Mouse (Mus musculus) layer of hippocampus, adult 2 months (tissue): ENCODE data around the gene Cfap157. TPM values are rescaled to one million over a fixed set of nuclear protein-coding genes. Genes with fewer than 3 reads are reported as not detected.
A peak's percentile ranks its signal among the peaks of the same experiment; 100 is the strongest.

Experiments
- DNase-seq, 2 experiments: peaks; one replicate each; pipeline ENCODE4 v3.0.0; 2022; ENCODE audit warnings: low spot score in 2 of 2
- H3K27ac ChIP-seq: fragments of 200-600 bp; 2 replicates; pipeline ENCODE4 v1.8.1; 2022
- H3K4me3 ChIP-seq: fragments of 200-600 bp; 2 replicates; pipeline ENCODE4 v1.8.1; 2022; ENCODE audit warnings: mild to moderate bottlenecking
- CTCF ChIP-seq: fragments of 200-600 bp; conservative IDR thresholded peaks from 2 replicates; pipeline ENCODE4 v1.8.1; 2022; ENCODE audit warnings: antibody characterized with exemption, mild to moderate bottlenecking, moderate library complexity
- total RNA-seq, 2 experiments: library from RNA; stranded (reverse); gene quantifications; 2 replicates each; pipeline ENCODE4 v1.2.3; 2021

Cfap157 gene
- total RNA-seq, 2 experiments from 2014 or later: 2.0 TPM; not detected in 1

DNA sequence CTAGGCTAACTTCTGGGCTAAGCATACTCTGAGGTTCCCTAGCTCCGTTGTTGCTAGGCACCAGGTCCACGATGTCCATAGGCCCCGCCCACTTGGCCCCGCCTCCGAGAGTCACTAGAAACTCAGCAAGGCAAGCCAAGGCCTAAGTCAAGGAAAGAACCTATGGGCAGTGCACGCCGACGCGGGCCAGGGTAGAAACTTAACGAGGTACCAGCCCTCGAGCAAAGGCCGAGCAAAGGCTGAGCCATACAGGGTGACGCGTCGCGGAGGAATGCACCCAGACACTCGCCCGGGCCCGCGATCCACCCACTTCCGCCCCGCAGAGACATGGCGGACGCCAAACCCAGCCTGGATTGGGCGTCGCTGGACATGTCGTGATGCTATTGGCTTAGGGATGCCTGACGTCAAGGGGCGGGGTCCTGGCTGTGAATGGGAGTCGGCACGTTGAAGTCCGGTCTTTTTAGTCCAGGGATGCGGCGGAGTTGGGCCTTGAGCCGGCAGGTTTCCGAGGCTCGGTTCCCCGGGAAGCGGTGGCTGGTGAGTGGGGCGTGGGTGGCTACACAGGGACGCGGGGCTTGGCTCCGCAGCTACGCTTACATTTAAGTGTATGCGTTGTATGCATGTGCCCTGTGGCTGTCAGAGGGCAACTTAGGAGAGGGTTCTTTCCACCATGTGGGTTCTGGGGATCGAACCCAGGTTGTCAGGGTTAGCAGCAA lies 8.7 kb downstream of the Cfap157 start, which contains the start of the genes Ttc16 and Ptrh1:
Gene Ttc16, minus strand, starts transcription at position 275 of the 716 bp plus-strand sequence.
Gene Ptrh1, plus strand, starts transcription at position 428 of the 716 bp plus-strand sequence.
- TF ChIP-seq CTCF: no peak
- Histone ChIP-seq H3K4me3 (peak within 1 kb of the TSS; percentile 76), H3K27ac (peak within 1 kb of the TSS; percentile 92)
- DNase-seq: peak; percentile 97

DNA sequence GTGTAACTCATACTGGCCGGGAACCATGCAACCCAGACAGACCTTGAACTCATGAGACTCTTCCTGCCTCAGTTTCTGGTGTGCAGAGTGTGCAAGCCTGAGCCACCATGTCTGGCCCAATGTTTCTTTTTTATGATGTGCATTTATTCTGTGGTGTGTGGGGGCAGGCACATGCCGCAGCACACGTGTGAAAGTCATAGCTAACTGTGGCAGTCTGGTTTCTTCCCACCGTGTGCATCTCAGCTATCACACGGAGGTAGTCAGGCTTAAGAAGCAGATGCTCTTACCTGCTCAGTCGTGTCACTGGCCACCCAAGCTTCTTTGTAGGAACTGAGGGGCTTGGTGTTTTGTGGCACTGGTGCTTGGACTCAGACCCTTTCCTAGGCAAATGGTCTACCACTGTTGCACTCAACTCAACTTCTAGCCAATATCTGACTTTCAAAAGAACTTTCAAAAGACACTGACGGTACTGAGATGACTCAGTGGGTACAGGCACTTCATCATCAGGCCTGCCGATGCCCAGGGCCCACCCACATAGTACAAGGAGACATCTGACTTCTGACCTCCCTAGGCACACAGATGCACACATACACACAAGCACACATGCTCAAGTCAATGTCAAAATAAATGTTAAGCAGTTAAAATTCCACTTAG lies 11.5 kb downstream of the Cfap157 start:
- H3K4me3 ChIP-seq: no peak overlapping the region
- TF ChIP-seq CTCF: no peak
- DNase-seq: no peak
- H3K27ac ChIP-seq: no peak overlapping the region

DNA sequence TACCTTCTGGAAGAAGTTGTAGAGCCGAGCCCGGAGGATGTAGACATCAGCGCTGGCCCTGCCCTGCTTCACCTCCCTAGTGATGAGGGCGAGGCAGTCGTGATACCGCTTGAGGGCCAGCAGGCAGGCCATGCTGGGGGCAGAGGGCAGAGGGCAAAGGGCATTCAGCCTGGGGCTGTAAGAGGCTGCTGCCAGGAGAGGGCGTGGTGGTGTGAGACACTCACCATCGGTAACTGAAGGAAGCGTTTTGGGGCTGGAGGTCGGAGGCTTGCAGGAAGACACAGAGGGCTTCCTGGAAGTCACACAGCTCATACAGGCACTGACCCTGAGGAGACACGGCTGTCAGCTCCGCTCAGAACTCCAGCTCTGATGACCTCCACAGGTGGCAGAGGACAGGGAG lies 12.3 kb downstream of the Cfap157 start:
- no peak overlapping the region for H3K4me3 ChIP-seq
- DNase-seq: no peak
- TF ChIP-seq CTCF: no peak
- H3K27ac ChIP-seq: no peak overlapping the region

DNA sequence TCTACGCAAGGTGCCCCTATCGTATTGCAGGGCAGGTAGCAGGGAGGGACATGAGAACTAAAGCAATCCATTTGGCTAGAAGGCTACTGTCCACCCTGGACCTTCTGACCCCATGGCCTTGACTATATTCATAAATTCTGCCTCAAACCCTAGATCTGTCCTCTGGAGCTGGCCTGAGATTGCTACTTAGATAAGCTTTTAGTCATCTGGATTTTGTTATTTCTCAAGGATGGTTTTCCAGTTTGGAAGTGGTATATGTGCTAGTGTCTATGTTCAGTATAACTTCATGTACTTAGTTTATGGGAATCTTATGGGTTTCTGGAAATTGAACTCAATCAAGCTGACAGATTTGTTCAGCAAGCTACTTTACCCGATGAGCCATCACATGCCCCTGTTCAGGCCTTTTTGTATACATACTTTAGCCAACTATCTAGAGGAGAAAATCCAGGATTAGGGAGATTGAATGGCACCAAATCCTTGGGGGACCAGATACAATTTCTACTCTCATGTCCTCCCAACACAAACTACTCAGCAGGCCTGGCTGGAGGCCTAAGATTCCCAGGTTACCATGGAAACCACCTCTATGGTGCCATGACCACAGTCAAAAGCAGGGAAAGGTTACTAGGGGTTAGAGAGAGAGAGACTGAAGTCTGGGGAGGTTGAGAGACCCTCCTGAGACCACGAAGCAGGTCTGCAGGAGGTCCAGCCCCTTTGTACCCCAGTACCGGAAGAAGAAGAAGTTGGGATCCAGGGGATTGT lies 14.7 kb downstream of the Cfap157 start:
- no peak for DNase-seq
- no peak for TF ChIP-seq CTCF
- H3K27ac ChIP-seq: no peak overlapping the region

DNA sequence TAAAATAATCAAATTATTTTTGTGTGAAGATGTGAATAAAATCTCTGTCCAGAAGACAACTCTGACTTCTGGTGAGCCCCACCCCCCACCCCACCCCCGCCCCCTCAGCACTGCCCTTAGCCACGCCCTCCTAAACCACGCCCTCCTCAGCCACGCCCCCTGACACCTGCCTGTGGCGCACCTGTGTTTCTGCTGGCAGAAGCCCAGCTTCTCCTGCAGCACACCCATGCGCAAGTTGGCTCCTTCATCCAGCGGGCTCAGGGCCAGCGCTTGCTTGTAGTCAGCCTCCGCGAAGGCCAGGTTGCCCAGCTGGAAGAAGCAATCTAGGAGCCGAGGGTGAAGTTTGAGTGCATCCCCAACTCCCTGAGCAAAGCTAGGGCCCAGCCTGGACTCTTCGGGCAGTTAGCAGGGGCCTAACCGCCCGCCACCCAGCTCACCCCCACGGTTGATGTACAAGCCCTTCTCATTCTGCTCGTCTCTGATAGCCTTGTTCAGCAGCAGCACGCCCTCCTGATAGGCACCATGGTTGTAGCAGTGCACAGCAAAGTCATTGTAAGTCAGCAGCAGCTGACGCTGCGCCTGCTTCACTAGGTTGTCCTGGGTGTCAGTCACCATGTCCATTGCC lies 15.5 kb downstream of the Cfap157 start:
- DNase-seq: no peak
- Histone ChIP-seq H3K27ac (no peak overlapping the region), H3K4me3 (no peak overlapping the region)
- no peak for TF ChIP-seq CTCF

More for the DNA sequence above, 14.7 kb downstream of the Cfap157 start:
- H3K4me3 ChIP-seq: no peak overlapping the region

DNA sequence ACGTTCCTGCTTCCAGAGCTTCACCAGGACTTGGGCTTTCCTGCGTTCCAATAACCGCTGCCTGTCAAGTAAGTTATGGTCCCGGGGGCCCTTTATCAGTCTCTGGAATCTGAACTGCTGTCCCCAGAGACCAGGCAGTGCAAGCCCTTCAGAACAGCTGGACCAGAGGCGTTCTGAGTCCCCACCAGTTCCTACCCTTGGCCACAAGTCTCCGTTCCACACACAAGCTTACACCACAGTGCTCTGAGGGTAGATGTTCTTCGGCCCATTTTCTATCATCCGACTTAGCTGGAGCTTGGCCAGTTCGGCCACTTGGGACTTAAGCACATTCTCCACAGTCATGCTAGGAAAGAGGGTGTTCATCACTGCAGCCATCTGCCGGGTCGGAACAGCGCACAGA lies 17.0 kb downstream of the Cfap157 start:
- DNase-seq: no peak
- Histone ChIP-seq H3K27ac (no peak overlapping the region), H3K4me3 (no peak overlapping the region)
- TF ChIP-seq CTCF: no peak

DNA sequence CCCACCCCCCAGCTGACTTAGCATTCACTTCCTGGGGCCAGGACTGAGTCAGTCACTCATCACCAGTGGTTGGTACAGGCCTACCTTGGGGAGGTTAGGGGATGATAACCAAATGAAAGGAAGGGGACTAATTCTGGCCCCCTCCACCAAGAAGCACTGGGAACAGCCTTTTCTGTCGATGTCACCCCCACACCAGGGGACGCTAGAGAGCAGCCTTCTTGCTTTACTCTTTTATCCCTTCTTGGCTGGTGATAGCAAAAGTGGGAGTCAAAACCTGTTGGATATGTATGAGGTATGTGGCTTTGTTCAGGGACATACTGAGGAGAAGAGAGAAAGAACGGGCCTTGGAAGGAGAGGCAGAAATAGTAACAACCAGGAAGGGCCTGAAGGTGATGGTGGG lies 20.9 kb downstream of the Cfap157 start:
- no peak for DNase-seq
- Histone ChIP-seq H3K4me3 (no peak overlapping the region), H3K27ac (no peak overlapping the region)
- TF ChIP-seq CTCF: peak; percentile 61

DNA sequence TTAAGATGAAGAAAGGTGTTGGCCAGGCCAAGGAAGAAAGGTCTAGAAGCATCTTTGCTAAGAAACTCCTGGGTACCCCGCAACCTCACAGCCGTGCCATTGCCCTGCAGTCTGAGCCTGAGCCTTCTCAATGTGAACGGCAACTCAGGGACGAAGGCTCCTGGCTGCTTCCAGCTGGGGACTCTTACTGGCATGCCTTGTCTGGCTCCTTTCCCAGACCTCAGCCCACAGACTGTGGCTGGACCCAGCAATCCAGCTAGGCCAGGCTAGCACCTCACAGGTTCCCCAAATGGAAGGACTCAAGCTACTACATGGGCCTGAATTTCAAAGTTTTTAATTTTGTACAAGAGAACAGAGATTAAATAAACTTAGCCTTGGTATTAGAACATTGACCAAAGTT lies 22.4 kb downstream of the Cfap157 start:
- no peak for TF ChIP-seq CTCF
- Histone ChIP-seq H3K4me3 (no peak overlapping the region), H3K27ac (no peak overlapping the region)
- DNase-seq: no peak

DNA sequence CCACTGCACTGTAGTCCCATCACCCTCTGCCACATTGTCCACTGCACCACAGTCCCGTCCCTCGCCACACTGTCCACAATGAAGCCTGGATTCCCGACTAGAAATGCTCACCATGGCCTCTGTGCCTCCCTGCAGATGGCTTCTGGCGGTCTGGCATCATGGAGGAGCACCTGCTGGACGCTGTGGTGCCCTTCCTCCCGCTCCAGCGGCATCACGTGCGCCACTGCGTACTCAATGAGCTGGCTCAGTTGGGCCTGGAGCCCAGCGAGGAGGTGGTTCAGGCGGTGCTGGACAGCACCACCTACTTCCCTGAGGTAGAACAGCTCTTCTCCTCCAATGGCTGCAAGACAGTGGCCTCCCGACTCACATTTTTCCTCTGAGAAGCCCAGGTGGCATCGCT lies 22.9 kb downstream of the Cfap157 start:
- H3K27ac ChIP-seq: no peak overlapping the region
- TF ChIP-seq CTCF: no peak
- no peak overlapping the region for H3K4me3 ChIP-seq
- DNase-seq: no peak

DNA sequence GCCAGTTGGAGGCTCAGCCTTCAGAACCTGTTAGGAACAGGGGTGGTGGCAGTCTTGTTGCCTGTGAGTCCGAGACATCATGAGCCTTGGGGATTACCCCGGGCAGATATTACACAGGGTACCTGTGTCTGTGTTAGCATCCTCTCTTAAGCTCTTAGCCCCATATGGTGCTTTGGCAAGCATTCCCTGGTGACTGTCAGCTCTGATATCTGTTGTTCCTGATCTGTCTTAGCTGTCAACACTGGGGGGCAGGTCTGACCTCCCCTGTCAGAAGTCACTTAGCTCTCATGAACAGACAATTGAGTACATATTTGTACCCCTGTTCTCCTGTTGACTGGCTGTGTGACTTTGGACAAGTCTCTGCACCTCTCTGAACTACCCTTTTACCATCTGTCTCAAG lies 25.2 kb downstream of the Cfap157 start:
- no peak for DNase-seq
- TF ChIP-seq CTCF: no peak
- peak overlapping the region; percentile 46; the same call in 1 of the 2 replicates for H3K27ac ChIP-seq
- peak overlapping the region; percentile 1; the same call in 1 of the 2 replicates for H3K4me3 ChIP-seq

DNA sequence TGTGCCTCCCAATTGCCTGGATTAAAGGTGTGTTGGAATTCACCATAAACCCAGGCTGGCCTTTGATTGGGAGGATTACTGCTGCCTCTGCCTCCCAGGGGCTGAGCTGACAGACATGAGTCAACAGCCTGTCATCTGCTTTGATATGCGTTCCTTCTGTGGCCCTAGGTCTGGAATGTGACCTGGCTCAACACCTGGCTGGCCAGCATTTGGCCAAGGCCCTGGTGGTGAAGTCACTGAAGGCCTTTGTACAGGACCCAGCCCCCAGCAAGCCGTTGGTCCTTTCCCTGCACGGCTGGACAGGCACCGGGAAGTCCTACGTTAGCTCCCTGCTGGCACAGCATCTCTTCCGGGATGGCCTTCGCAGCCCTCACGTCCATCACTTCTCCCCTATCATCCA lies 25.7 kb downstream of the Cfap157 start:
- no peak for DNase-seq
- TF ChIP-seq CTCF: no peak
- Histone ChIP-seq H3K27ac (peak overlapping the region; percentile 46; the same call in 1 of the 2 replicates), H3K4me3 (peak overlapping the region; percentile 1; the same call in 1 of the 2 replicates)

DNA sequence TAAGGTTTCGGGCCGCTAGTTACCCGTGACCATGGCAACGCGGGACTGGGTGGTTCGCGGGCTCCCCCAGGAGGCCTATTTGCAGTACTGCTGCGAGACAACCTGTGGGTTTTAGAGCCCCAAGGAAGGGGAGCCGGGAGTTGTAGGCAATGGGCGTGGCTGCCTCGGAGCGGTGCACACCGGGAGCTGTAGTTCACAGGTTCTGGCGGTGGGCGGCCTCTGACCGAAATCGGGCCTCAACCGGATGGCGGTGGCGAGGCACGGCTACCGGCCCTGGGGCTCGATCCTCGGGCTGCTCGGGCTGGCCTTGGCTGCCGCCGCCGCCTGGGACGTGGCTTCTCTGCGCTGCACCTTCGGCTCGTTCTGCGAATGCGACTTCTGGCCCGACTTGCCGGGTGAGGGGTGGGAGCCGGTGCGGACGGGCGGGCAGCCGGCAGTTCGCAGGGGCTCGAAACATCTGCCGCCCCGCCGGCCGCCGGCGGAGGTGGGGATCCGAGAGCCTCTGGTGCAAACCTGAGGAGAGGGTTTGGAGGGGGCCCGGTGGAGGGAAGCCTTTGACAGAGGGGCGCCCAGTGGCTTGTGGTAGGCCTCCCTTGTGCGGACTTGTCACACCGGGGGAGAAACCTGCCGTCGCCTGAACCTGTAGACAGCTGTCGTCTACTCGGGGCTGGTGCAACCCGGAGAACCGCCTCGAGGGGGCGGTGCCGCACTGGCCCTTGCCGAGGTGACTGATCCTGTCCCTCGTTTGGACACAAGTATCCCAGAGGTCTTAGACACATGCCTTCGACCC lies 27.0 kb downstream of the Cfap157 start, which contains the start of gene Tor2a:
Gene Tor2a, plus strand, starts transcription at position 179 of the 790 bp plus-strand sequence.
- peak; percentile 97 to 98 for DNase-seq
- peak within 1 kb of the TSS; percentile 96 for H3K27ac ChIP-seq
- H3K4me3 ChIP-seq: peak within 1 kb of the TSS; percentile 72
- peak; percentile 88 for TF ChIP-seq CTCF
